Mouse (Mus musculus): Measurements from ENCODE around the gene BC034090.
A peak's percentile ranks its signal among the peaks of the same experiment; 100 is the strongest.
"Not testable (repeated sequence)": the region's sequence is repeated elsewhere in the genome, so short reads cannot be mapped to it uniquely, and the experiment has no call there.

Gene BC034090

GRCm38 (mm10) chr1:155243797-155244770 lies at the start of gene BC034090:
TSS of gene BC034090 (minus strand) at chr1:155244444.
- DNase-seq (ENCODE audit: low read depth, low spot score): no peak

GRCm38 (mm10) chr1:155293446-155293845 lies 49.2 kb upstream of the BC034090 start:
- peak; percentile 71 for DNase-seq (ENCODE audit: low read depth, low spot score)

GRCm38 (mm10) chr1:155289411-155289810 lies 45.2 kb upstream of the BC034090 start:
- no peak for DNase-seq (ENCODE audit: low read depth, low spot score)

- no peak for DNase-seq (ENCODE audit: low read depth, low spot score)
Measured at GRCm38 (mm10) chr1:155288033-155288432, 43.8 kb upstream of the BC034090 start.

- DNase-seq (ENCODE audit: low read depth, low spot score): no peak
Measured at GRCm38 (mm10) chr1:155283808-155284207, 39.6 kb upstream of the BC034090 start.

- peak; percentile 76 for DNase-seq (ENCODE audit: low read depth, low spot score)
Measured at GRCm38 (mm10) chr1:155281003-155281793, 37.0 kb upstream of the BC034090 start.

GRCm38 (mm10) chr1:155280306-155280705 lies 36.1 kb upstream of the BC034090 start:
- DNase-seq (ENCODE audit: low read depth, low spot score): no peak

- DNase-seq (ENCODE audit: low read depth, low spot score): no peak
Measured at GRCm38 (mm10) chr1:155276381-155277033, 32.3 kb upstream of the BC034090 start.

GRCm38 (mm10) chr1:155275793-155276192 lies 31.5 kb upstream of the BC034090 start:
- no peak for DNase-seq (ENCODE audit: low read depth, low spot score)

- DNase-seq (ENCODE audit: low read depth, low spot score): no peak
Measured at GRCm38 (mm10) chr1:155274976-155275375, 30.7 kb upstream of the BC034090 start.

- DNase-seq (ENCODE audit: low read depth, low spot score): no peak
Measured at GRCm38 (mm10) chr1:155272953-155273352, 28.7 kb upstream of the BC034090 start.

- DNase-seq (ENCODE audit: low read depth, low spot score): not testable (repeated sequence)
Measured at GRCm38 (mm10) chr1:155262496-155262895, 18.3 kb upstream of the BC034090 start.

GRCm38 (mm10) chr1:155254309-155254708 lies 10.1 kb upstream of the BC034090 start:
- DNase-seq (ENCODE audit: low read depth, low spot score): no peak

- no peak for DNase-seq (ENCODE audit: low read depth, low spot score)
Measured at GRCm38 (mm10) chr1:155253126-155253525, 8.9 kb upstream of the BC034090 start.

- no peak for DNase-seq (ENCODE audit: low read depth, low spot score)
Measured at GRCm38 (mm10) chr1:155252631-155253121, 8.4 kb upstream of the BC034090 start.

GRCm38 (mm10) chr1:155251596-155251995 lies 7.4 kb upstream of the BC034090 start:
- no peak for DNase-seq (ENCODE audit: low read depth, low spot score)

- no peak for DNase-seq (ENCODE audit: low read depth, low spot score)
Measured at GRCm38 (mm10) chr1:155250531-155251135, 6.4 kb upstream of the BC034090 start.

- DNase-seq (ENCODE audit: low read depth, low spot score): no peak
Measured at GRCm38 (mm10) chr1:155249896-155250295, 5.7 kb upstream of the BC034090 start.

GRCm38 (mm10) chr1:155248041-155248440 lies 3.8 kb upstream of the BC034090 start:
- no peak for DNase-seq (ENCODE audit: low read depth, low spot score)

GRCm38 (mm10) chr1:155247441-155247840 lies 3.2 kb upstream of the BC034090 start:
- no peak for DNase-seq (ENCODE audit: low read depth, low spot score)

- no peak for DNase-seq (ENCODE audit: low read depth, low spot score)
Measured at GRCm38 (mm10) chr1:155245516-155245915, 1.3 kb upstream of the BC034090 start.

All from retina, postnatal 7 days (tissue).